Mouse (Mus musculus) G1E (cell line): ENCODE measurements at regions not wholly inside any gene's neighbourhood (a gene's known extent, or its start where the extent isn't known, plus 50 kb on each side); places are given as distances from the start of the nearest gene placed in this dataset.

Experiments
- CTCF ChIP-seq: IDR thresholded peaks from 2 replicates; pipeline ENCODE4 v1.5.1; 2012; ENCODE audit warnings: low read depth, low read length, inconsistent platforms, mixed read lengths
- GATA1 ChIP-seq: IDR thresholded peaks from 2 replicates; pipeline ENCODE4 v1.6.1; 2012; ENCODE audit warnings: borderline replicate concordance, low read length, inconsistent platforms, mixed read lengths
- GATA2 ChIP-seq: IDR thresholded peaks from 2 replicates; pipeline ENCODE4 v1.6.1; 2012; ENCODE audit warnings: low read depth, low read length, inconsistent platforms, borderline replicate concordance
- TAL1 ChIP-seq: conservative IDR thresholded peaks from 2 replicates; pipeline ENCODE4 v1.6.1; 2012; ENCODE audit warnings: low read depth, low read length, inconsistent platforms, mixed read lengths

GRCm38 (mm10) chr4:105312643-105313042, 155.5 kb downstream of the Plpp3 start:
- TF ChIP-seq CTCF (no peak), GATA2 (no peak), GATA1 (no peak), TAL1 (no peak)
